Mouse (Mus musculus): ENCODE data around the gene Adgrl4.

- TF ChIP-seq TAL1 (IDR thresholded peaks at IDR 0.05; ENCODE audit: low read length): no peak
- TF ChIP-seq GATA1 (IDR thresholded peaks at IDR 0.05; ENCODE audit: low read length): no peak
Observed at GRCm38 (mm10) chr3:151411031-151411430, 26.7 kb upstream of the Adgrl4 start.
